Mouse (Mus musculus) WW6 (cell line): ENCODE results near the gene Odf3b.

Source experiments
- DNase-seq: peaks from one replicate; pipeline ENCODE4 v3.0.0-alpha.2; 2013; ENCODE audit warnings: low read depth, low spot score

The Odf3b gene

GRCm38 (mm10) chr15:89336422-89336821 lies 42.7 kb downstream of the Odf3b start:
- no peak for DNase-seq

DNA sequence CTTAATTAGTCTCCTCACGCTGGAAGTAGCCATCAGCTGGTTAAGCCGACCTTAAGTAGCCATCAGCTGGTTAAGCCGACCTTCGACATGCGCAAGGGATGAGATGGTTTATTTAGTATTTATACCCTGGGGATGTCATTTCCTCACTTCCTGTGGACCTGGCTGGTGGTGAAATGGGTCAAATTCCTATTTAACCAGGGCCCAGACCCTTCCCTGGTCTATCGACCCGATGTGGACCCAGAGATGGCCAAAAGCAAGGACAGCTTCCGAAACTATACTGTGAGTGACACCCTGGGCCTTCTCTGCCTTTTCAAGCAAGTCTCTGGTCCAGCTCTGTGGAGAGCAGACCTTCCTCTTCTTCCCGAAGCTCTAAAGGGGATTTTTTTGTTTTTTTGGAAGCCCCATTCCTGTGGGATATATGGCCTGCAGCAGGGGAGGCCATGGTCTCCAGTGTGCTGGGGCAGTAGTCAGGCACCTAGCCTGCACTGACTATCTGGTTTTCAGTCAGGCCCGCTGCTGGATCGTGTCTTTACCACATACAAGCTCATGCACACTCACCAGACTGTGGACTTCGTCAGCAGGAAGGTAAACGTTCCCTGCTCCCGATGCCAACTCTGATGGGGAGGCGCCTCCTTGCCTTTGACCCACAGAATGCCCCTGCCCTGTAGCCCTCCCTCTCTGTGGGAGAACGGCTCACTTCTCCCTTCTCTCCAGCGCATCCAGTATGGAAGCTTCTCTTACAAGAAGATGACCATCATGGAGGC lies 44.1 kb downstream of the Odf3b start:
- DNase-seq: no peak

DNA sequence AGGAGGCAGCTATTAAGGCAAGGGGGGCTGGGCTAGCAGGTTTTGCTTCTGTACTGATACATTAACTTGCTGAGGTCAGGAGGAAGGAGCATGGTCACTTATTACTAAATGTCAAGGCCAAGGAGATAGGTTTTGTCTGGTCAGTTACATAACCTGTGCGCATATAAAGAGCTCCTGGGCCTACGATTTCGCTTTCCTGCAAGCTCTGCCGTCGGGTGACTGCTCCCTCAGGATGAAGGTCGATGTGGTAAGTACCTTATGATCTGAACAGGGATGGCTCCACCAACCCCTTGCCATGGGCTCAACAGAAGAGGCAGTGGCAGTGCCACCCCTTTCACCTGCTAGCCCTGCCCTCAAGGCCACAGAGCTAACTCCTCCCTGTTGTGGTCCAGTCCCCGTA lies 44.8 kb downstream of the Odf3b start, which contains the start of gene Miox:
Gene Miox, plus strand, starts transcription at position 128 of the 400 bp plus-strand sequence.
- no peak for DNase-seq
